Mouse (Mus musculus): ENCODE data around the gene Sipa1l1.

DNA sequence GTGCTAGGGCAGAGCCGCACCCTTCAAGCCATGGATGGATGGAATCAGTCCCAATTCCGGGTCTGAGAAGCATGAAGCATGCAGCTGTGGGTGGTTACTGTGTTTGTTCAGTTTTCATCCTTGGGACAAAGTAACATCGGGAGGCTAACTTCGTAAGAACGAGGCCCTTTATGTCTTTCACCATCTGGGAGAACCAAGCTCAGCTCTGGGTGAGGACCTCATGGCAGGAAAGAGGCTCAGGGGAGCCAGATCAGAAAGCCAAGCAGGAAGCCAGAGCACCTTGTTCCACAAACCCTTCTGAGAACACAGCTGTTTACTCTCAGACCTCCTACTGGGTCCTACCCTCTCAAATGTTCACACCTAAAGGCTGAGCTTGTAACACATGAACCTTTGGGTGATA is 330.6 kb downstream of the Sipa1l1 start:
- TF ChIP-seq USF2 (conservative IDR thresholded peaks at IDR 0.05; ENCODE audit: low read depth, low read length) (no peak), RCOR1 (conservative IDR thresholded peaks at IDR 0.05; ENCODE audit: low read depth, low read length) (no peak), POLR2A (IDR thresholded peaks at IDR 0.05; ENCODE audit: low read depth, low read length) (no peak), CHD1 (IDR thresholded peaks at IDR 0.05; ENCODE audit: low read depth, low read length) (no peak), NRF1 (IDR thresholded peaks at IDR 0.05; ENCODE audit: low read depth, low read length) (no peak), NELFE (IDR thresholded peaks at IDR 0.05; ENCODE audit: low read depth, low read length) (no peak), E2F4 (IDR thresholded peaks at IDR 0.05; ENCODE audit: insufficient replicate concordance, low read depth, low read length) (no peak)
